Mouse (Mus musculus) MEL (cell line): Measurements from ENCODE around the gene Lhx5.

Source experiments
- CTCF ChIP-seq, 3 experiments: IDR thresholded peaks in 2 of 3; conservative IDR thresholded peaks in 1 of 3; 2 replicates each; pipeline ENCODE4 v1.5.1; 2011 to 2012; ENCODE audit warnings: low read length in 3 of 3, low read depth in 2 of 3, mild to moderate bottlenecking in 2 of 3, improper control_type of control experiment in 1 of 3, inconsistent platforms in 1 of 3, mixed read lengths in 1 of 3, moderate library complexity in 1 of 3; ENCODE audit not compliant: control insufficient read depth in 1 of 3, insufficient read depth in 1 of 3, poor library complexity in 1 of 3, severe bottlenecking in 1 of 3
- EP300 ChIP-seq, 2 experiments: IDR thresholded peaks; 2 replicates each; pipeline ENCODE4 v1.6.1; 2011; ENCODE audit warnings: improper control_type of control experiment in 2 of 2, low read length in 2 of 2, low read depth in 1 of 2, mild to moderate bottlenecking in 1 of 2
- JUND ChIP-seq: IDR thresholded peaks from 2 replicates; pipeline ENCODE4 v1.6.1; 2011; ENCODE audit warnings: low read depth, mild to moderate bottlenecking, improper control_type of control experiment, low read length
- MAFK ChIP-seq: IDR thresholded peaks from 2 replicates; pipeline ENCODE4 v1.6.1; 2011; ENCODE audit warnings: low read depth, mild to moderate bottlenecking, low read length, improper control_type of control experiment, borderline replicate concordance
- MAZ ChIP-seq: IDR thresholded peaks from 2 replicates; pipeline ENCODE4 v1.6.1; 2012; ENCODE audit warnings: low read depth, mild to moderate bottlenecking, inconsistent platforms, low read length, improper control_type of control experiment
- NRF1 ChIP-seq: IDR thresholded peaks from 2 replicates; pipeline ENCODE4 v1.6.1; 2014; ENCODE audit warnings: low read depth, mild to moderate bottlenecking, inconsistent platforms, low read length, improper control_type of control experiment, moderate library complexity; ENCODE audit not compliant: poor library complexity, insufficient read depth, severe bottlenecking
- POLR2A ChIP-seq, 2 experiments: IDR thresholded peaks; 2 replicates each; pipeline ENCODE4 v1.6.1; 2011 to 2012; ENCODE audit warnings: low read length in 2 of 2, mild to moderate bottlenecking in 2 of 2, control low read depth in 1 of 2, improper control_type of control experiment in 1 of 2, low read depth in 1 of 2, moderate library complexity in 1 of 2; ENCODE audit not compliant: control insufficient read depth in 1 of 2, insufficient read depth in 1 of 2, poor library complexity in 1 of 2
- RAD21 ChIP-seq: IDR thresholded peaks from 2 replicates; pipeline ENCODE4 v1.6.1; 2011; ENCODE audit warnings: mild to moderate bottlenecking, low read depth, low read length, improper control_type of control experiment
- RCOR1 ChIP-seq: IDR thresholded peaks from 2 replicates; pipeline ENCODE4 v1.6.1; 2012; ENCODE audit warnings: low read depth, mild to moderate bottlenecking, inconsistent platforms, low read length, improper control_type of control experiment
- SIN3A ChIP-seq: IDR thresholded peaks from 2 replicates; pipeline ENCODE4 v1.6.1; 2012; ENCODE audit warnings: low read length, improper control_type of control experiment, inconsistent platforms
- SMC3 ChIP-seq: IDR thresholded peaks from 2 replicates; pipeline ENCODE4 v1.6.1; 2011; ENCODE audit warnings: low read depth, low read length, improper control_type of control experiment
- ZMIZ1 ChIP-seq: IDR thresholded peaks from 2 replicates; pipeline ENCODE4 v1.6.1; 2012; ENCODE audit warnings: low read depth, mild to moderate bottlenecking, inconsistent platforms, low read length, improper control_type of control experiment, moderate library complexity

DNA sequence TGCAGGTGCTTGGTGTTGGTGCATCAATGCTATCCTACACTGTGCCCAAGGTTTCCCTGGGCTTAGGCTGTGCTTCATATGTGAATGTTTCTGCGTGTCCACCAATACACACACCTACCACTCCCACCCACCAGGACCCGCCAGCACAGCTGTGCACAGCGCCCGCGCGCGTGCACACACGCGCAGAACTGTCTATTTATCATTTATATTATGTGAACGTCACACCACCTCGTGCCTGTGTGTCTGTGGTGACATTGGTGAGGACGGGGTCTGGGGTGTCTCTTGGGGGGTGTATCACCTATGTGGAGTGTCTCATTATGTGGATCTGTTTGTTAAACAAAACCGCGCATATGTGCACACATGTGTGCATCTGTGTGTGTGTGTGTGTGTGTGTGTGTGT lies 22.6 kb upstream of the Lhx5 start:
- TF ChIP-seq SMC3: no peak
- no peak for TF ChIP-seq ZMIZ1
- no peak for TF ChIP-seq CTCF (IDR thresholded peaks at IDR 0.05 in 2 of 3, conservative IDR thresholded peaks at IDR 0.05 in 1 of 3; ENCODE audit: control insufficient read depth in 1 of 3, insufficient read depth in 1 of 3, low read depth in 2 of 3, low read length in 3 of 3, poor library complexity in 1 of 3, severe bottlenecking in 1 of 3)
- no peak for TF ChIP-seq JUND
- no peak for TF ChIP-seq RCOR1
- no peak for TF ChIP-seq MAZ
- TF ChIP-seq EP300 (IDR thresholded peaks at IDR 0.05; ENCODE audit: low read depth in 1 of 2, low read length in 2 of 2): no peak
- no peak for TF ChIP-seq SIN3A
- no peak for TF ChIP-seq POLR2A (IDR thresholded peaks at IDR 0.05; ENCODE audit: control insufficient read depth in 1 of 2, insufficient read depth in 1 of 2, low read depth in 1 of 2, low read length in 2 of 2, poor library complexity in 1 of 2)
- no peak for TF ChIP-seq MAFK
- no peak for TF ChIP-seq NRF1
- TF ChIP-seq RAD21: no peak
